Mouse (Mus musculus) CH12.LX (cell line): ENCODE measurements around the gene Lrmda. TPM values are rescaled to one million over a fixed set of nuclear protein-coding genes. Genes with fewer than 3 reads are reported as not detected.

ENCODE experiments used
- DNase-seq: peaks from one replicate; pipeline ENCODE4 v3.0.0-alpha.2; 2013; ENCODE audit errors: extremely low read depth
- H3K27ac ChIP-seq: 2 replicates; pipeline ENCODE4 v1.5.1; 2012; ENCODE audit warnings: low read depth, mild to moderate bottlenecking, control low read depth, moderate library complexity; ENCODE audit not compliant: insufficient read depth
- H3K27me3 ChIP-seq: replicated peaks from 2 replicates; pipeline ENCODE3; 2012; ENCODE audit warnings: inconsistent platforms
- H3K36me3 ChIP-seq, 2 experiments: replicated peaks in 1 of 2; 2 replicates each; pipeline versions ENCODE3 to v1.6.1; 2012; ENCODE audit warnings: inconsistent platforms in 1 of 2, low read length in 1 of 2, mild to moderate bottlenecking in 1 of 2, mixed read lengths in 1 of 2, moderate library complexity in 1 of 2; ENCODE audit not compliant: control insufficient read depth in 1 of 2, insufficient read depth in 1 of 2
- H3K4me1 ChIP-seq, 2 experiments: 2 replicates each; pipeline ENCODE4 v1.6.1; 2012; ENCODE audit warnings: inconsistent platforms in 1 of 2, moderate library complexity in 1 of 2; ENCODE audit not compliant: insufficient read depth in 2 of 2, control insufficient read depth in 1 of 2
- H3K4me2 ChIP-seq: 2 replicates; pipeline ENCODE4 v1.6.1; 2012; ENCODE audit warnings: low read depth, mild to moderate bottlenecking, control low read depth; ENCODE audit not compliant: poor library complexity, insufficient read depth, severe bottlenecking
- H3K4me3 ChIP-seq, 3 experiments: fragments of 150-350 bp in 1 of 3; sonication (generic) in 1 of 3; replicated peaks in 1 of 3; 2 replicates each; pipeline versions ENCODE3 to v1.5.1; 2011 to 2012; ENCODE audit warnings: low read depth in 2 of 3, low read length in 2 of 3, mild to moderate bottlenecking in 2 of 3, moderate library complexity in 2 of 3, control low read depth in 1 of 3, improper control_type of control experiment in 1 of 3, inconsistent platforms in 1 of 3, mixed read lengths in 1 of 3; ENCODE audit not compliant: poor library complexity in 1 of 3
- H3K79me2 ChIP-seq: replicated peaks from 2 replicates; pipeline ENCODE4 v1.6.1; 2012; ENCODE audit warnings: mild to moderate bottlenecking, moderate library complexity; ENCODE audit not compliant: control insufficient read depth, poor library complexity, insufficient read depth, severe bottlenecking; ENCODE audit errors: extremely low read depth
- H3K9ac ChIP-seq: 2 replicates; pipeline ENCODE4 v1.6.1; 2012; ENCODE audit warnings: low read depth, mild to moderate bottlenecking, control low read depth, moderate library complexity; ENCODE audit not compliant: insufficient read depth
- H3K9me3 ChIP-seq: replicated peaks from 2 replicates; pipeline ENCODE3; 2012; ENCODE audit warnings: low read length, inconsistent platforms, mixed read lengths
- CHD1 ChIP-seq: IDR thresholded peaks from 2 replicates; pipeline ENCODE4 v1.6.1; 2012; ENCODE audit warnings: low read depth, low read length, improper control_type of control experiment, inconsistent platforms
- CHD2 ChIP-seq: IDR thresholded peaks from 2 replicates; pipeline ENCODE4 v1.6.1; 2011; ENCODE audit warnings: low read length, improper control_type of control experiment
- CTCF ChIP-seq, 2 experiments: IDR thresholded peaks in 1 of 2; conservative IDR thresholded peaks in 1 of 2; 2 replicates each; pipeline ENCODE4 v1.5.1; 2011 to 2012; ENCODE audit warnings: low read depth in 2 of 2, low read length in 2 of 2, improper control_type of control experiment in 1 of 2, inconsistent platforms in 1 of 2, mild to moderate bottlenecking in 1 of 2, moderate library complexity in 1 of 2
- ELF1 ChIP-seq: IDR thresholded peaks from 2 replicates; pipeline ENCODE4 v1.6.1; 2014; ENCODE audit warnings: low read depth, mild to moderate bottlenecking, inconsistent platforms, low read length, improper control_type of control experiment
- EP300 ChIP-seq: IDR thresholded peaks from 2 replicates; pipeline ENCODE4 v1.6.1; 2011; ENCODE audit warnings: low read length, improper control_type of control experiment
- ETS1 ChIP-seq: conservative IDR thresholded peaks from 2 replicates; pipeline ENCODE4 v1.6.1; 2012; ENCODE audit warnings: low read depth, mild to moderate bottlenecking, inconsistent platforms, low read length, improper control_type of control experiment, moderate library complexity
- GABPA ChIP-seq: IDR thresholded peaks from 2 replicates; pipeline ENCODE4 v1.6.1; 2012; ENCODE audit warnings: low read depth, low read length, improper control_type of control experiment, inconsistent platforms; ENCODE audit not compliant: insufficient replicate concordance
- IRF4 ChIP-seq: IDR thresholded peaks from 2 replicates; pipeline ENCODE4 v1.6.1; 2014; ENCODE audit warnings: low read depth, mild to moderate bottlenecking, inconsistent platforms, low read length, improper control_type of control experiment
- JUN ChIP-seq: IDR thresholded peaks from 2 replicates; pipeline ENCODE4 v1.6.1; 2011; ENCODE audit warnings: low read depth, mild to moderate bottlenecking, low read length, improper control_type of control experiment, moderate library complexity; ENCODE audit not compliant: insufficient read depth
- MAFK ChIP-seq: IDR thresholded peaks from 2 replicates; pipeline ENCODE4 v1.6.1; 2011; ENCODE audit warnings: low read length, improper control_type of control experiment; ENCODE audit not compliant: insufficient replicate concordance
- MAX ChIP-seq: IDR thresholded peaks from 2 replicates; pipeline ENCODE4 v1.6.1; 2011; ENCODE audit warnings: low read length, improper control_type of control experiment
- MAZ ChIP-seq: IDR thresholded peaks from 2 replicates; pipeline ENCODE4 v1.6.1; 2012; ENCODE audit warnings: low read depth, mild to moderate bottlenecking, inconsistent platforms, low read length, improper control_type of control experiment, moderate library complexity
- MEF2A ChIP-seq: IDR thresholded peaks from 2 replicates; pipeline ENCODE4 v1.6.1; 2014; ENCODE audit warnings: low read depth, mild to moderate bottlenecking, inconsistent platforms, low read length, improper control_type of control experiment, borderline replicate concordance
- MXI1 ChIP-seq: IDR thresholded peaks from 2 replicates; pipeline ENCODE4 v1.6.1; 2011; ENCODE audit warnings: mild to moderate bottlenecking, low read depth, low read length, improper control_type of control experiment
- MYC ChIP-seq: IDR thresholded peaks from 2 replicates; pipeline ENCODE4 v1.6.1; 2011; ENCODE audit warnings: low read depth, mild to moderate bottlenecking, improper control_type of control experiment, low read length
- NRF1 ChIP-seq: IDR thresholded peaks from 2 replicates; pipeline ENCODE4 v1.6.1; 2014; ENCODE audit warnings: low read depth, mild to moderate bottlenecking, inconsistent platforms, low read length, improper control_type of control experiment, moderate library complexity
- POLR2A ChIP-seq: IDR thresholded peaks from 2 replicates; pipeline ENCODE4 v1.6.1; 2011; ENCODE audit warnings: low read depth, mild to moderate bottlenecking, improper control_type of control experiment, low read length
- RAD21 ChIP-seq: IDR thresholded peaks from 2 replicates; pipeline ENCODE4 v1.6.1; 2011; ENCODE audit warnings: low read depth, mild to moderate bottlenecking, low read length, improper control_type of control experiment, moderate library complexity
- SIN3A ChIP-seq: IDR thresholded peaks from 2 replicates; pipeline ENCODE4 v1.6.1; 2012; ENCODE audit warnings: low read length, improper control_type of control experiment, inconsistent platforms
- SMC3 ChIP-seq: IDR thresholded peaks from 2 replicates; pipeline ENCODE4 v1.6.1; 2011; ENCODE audit warnings: low read depth, low read length, improper control_type of control experiment
- TCF12 ChIP-seq: IDR thresholded peaks from 2 replicates; pipeline ENCODE4 v1.6.1; 2014; ENCODE audit warnings: low read depth, mild to moderate bottlenecking, inconsistent platforms, low read length, improper control_type of control experiment
- USF1 ChIP-seq: IDR thresholded peaks from 2 replicates; pipeline ENCODE4 v1.6.1; 2014; ENCODE audit warnings: low read depth, mild to moderate bottlenecking, inconsistent platforms, low read length, improper control_type of control experiment
- USF2 ChIP-seq: conservative IDR thresholded peaks from 2 replicates; pipeline ENCODE4 v1.6.1; 2011; ENCODE audit warnings: low read depth, low read length, improper control_type of control experiment
- ZC3H11A ChIP-seq: IDR thresholded peaks from 2 replicates; pipeline ENCODE4 v1.6.1; 2012; ENCODE audit warnings: low read depth, mild to moderate bottlenecking, inconsistent platforms, low read length, improper control_type of control experiment
- ZKSCAN1 ChIP-seq: IDR thresholded peaks from 2 replicates; pipeline ENCODE4 v1.6.1; 2012; ENCODE audit warnings: low read depth, inconsistent platforms, low read length, improper control_type of control experiment, borderline replicate concordance
- ZNF384 ChIP-seq: IDR thresholded peaks from 2 replicates; pipeline ENCODE4 v1.6.1; 2012; ENCODE audit warnings: low read depth, low read length, improper control_type of control experiment, inconsistent platforms
- dilution Hi-C: fragments of 300-500 bp; cut with MboI; formaldehyde crosslinking; loops from 2 replicates; pipeline ENCODE4 v1.14.3; 2020; ENCODE audit warnings: low sequenced_read_pairs; ENCODE audit not compliant: extremely low pct_unique_long_range_greater_than_20kb, extremely low pct_ligation_motif_present
- in situ Hi-C: fragments of 300-500 bp; cut with MboI; formaldehyde crosslinking; loops from 3 replicates; pipeline ENCODE4 v1.14.3; 2019; ENCODE audit warnings: low sequenced_read_pairs, low pct_ligation_motif_present, low pct_unique_long_range_greater_than_20kb, mixed read lengths
- polyA plus RNA-seq: library from polyadenylated mRNA; unstranded; fragments of >175 nt; gene quantifications from 2 replicates; pipeline ENCODE4 v1.2.1, GENCODE M21; 2012; ENCODE audit warnings: low read depth; ENCODE audit not compliant: insufficient read length
- total RNA-seq, 2 experiments: library from RNA; depleted of rRNA; stranded (reverse); fragments of 300-350 nt in 1 of 2; fragments of >200 nt in 1 of 2; gene quantifications; 2 replicates each; pipeline ENCODE4 v1.2.3; 2012 to 2014

The Lrmda gene
- total and polyA plus RNA-seq, 3 experiments: 0.89 to 3.7 (median 1.9) TPM

DNA sequence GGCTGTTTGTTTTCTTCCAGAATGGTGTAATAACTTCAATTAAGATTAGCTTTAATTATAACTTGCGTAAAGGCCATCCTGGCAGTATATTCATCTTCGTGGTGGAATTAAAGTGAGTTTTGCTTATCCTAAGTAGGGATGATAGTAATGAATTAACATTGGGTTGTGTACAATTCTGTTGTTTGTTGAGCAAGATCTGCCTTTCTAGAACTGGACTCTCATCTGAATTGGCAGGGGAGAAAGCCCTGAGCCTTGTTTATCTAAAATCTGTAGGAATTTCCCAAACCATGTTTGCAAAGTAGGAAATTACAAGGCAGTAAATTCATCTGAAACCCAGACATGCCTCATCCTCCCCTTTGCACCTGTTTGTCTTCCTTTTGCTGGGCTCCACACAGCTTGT, 1038.5 kb downstream of the Lrmda start:
- dilution Hi-C loops: no loop called here
- Histone ChIP-seq H3K79me2 (no peaks in the 10 kb centered on the region), H3K9me3 (no peaks in the 10 kb centered on the region), H3K4me1 (no peaks in the 10 kb centered on the region), H3K36me3 (no peaks in the 10 kb centered on the region), H3K4me2 (no peak overlapping the region), H3K4me3 (no peak overlapping the region), H3K9ac (no peak overlapping the region), H3K27ac (no peak overlapping the region), H3K27me3 (no peaks in the 10 kb centered on the region)
- TF ChIP-seq SIN3A (no peak), GABPA (no peak), MEF2A (no peak), MAX (no peak), USF1 (no peak), SMC3 (no peak), EP300 (no peak), USF2 (no peak), NRF1 (no peak), TCF12 (no peak), POLR2A (no peak), MYC (no peak)
- no peak for DNase-seq
- in situ Hi-C loops: no loop called here

DNA sequence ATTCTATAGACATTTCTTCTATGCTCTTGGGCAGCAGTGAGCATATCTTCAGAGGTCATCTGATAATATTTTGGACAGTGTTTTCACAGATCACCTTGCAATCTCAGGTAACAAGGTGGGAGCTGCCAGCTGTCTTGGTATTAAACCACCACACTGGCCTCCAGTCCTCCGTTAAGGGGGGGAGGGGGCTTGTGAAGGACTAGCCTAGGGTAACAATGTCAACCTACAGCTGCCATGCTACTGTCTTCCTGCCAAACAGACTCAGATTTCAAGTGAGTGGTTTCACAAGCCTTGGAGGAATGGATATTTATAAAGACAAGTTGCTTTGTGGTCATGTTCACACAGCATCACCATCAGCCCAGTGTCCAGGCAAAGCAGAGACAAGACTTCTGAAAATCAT, 1059.2 kb downstream of the Lrmda start:
- no peaks in the 10 kb centered on the region for H3K36me3 ChIP-seq
- TF ChIP-seq MAZ (no peak), EP300 (no peak), ZC3H11A (no peak), SIN3A (no peak), ETS1 (no peak), MYC (no peak)
- no peaks in the 10 kb centered on the region for H3K9me3 ChIP-seq
- H3K4me1 ChIP-seq: no peaks in the 10 kb centered on the region
- H3K79me2 ChIP-seq: no peaks in the 10 kb centered on the region
- no peak for DNase-seq
- dilution Hi-C loops (no loop called here), in situ Hi-C loops (no loop called here)
- no peak overlapping the region for H3K4me3 ChIP-seq
- no peak overlapping the region for H3K9ac ChIP-seq
- H3K27me3 ChIP-seq: no peaks in the 10 kb centered on the region
- no peak overlapping the region for H3K27ac ChIP-seq
- H3K4me2 ChIP-seq: no peak overlapping the region

GRCm38 (mm10) chr14:23084241-23084773, 1064.8 kb downstream of the Lrmda start:
- Histone ChIP-seq H3K4me3 (no peak overlapping the region), H3K4me2 (no peak overlapping the region), H3K79me2 (no peaks in the 10 kb centered on the region), H3K27me3 (no peaks in the 10 kb centered on the region), H3K9me3 (no peaks in the 10 kb centered on the region), H3K36me3 (no peaks in the 10 kb centered on the region), H3K27ac (no peak overlapping the region), H3K4me1 (no peaks in the 10 kb centered on the region), H3K9ac (no peak overlapping the region)
- in situ Hi-C loops: no loop called here
- TF ChIP-seq ELF1 (no peak), ZKSCAN1 (no peak), RAD21 (no peak), USF2 (no peak), SIN3A (no peak), ZNF384 (no peak), IRF4 (no peak), CTCF (conservative IDR thresholded peaks at IDR 0.05 in 1 of 2, IDR thresholded peaks at IDR 0.05 in 1 of 2; ENCODE audit: low read depth in 2 of 2, low read length in 2 of 2) (no peak), CHD2 (no peak), JUN (no peak), MAFK (no peak), MXI1 (no peak), TCF12 (no peak), SMC3 (no peak), CHD1 (no peak), NRF1 (no peak)
- dilution Hi-C loops: no loop called here
- no peak for DNase-seq
